ENCODE assay signal across 14 mouse cellular contexts in the genomic region with DNA sequence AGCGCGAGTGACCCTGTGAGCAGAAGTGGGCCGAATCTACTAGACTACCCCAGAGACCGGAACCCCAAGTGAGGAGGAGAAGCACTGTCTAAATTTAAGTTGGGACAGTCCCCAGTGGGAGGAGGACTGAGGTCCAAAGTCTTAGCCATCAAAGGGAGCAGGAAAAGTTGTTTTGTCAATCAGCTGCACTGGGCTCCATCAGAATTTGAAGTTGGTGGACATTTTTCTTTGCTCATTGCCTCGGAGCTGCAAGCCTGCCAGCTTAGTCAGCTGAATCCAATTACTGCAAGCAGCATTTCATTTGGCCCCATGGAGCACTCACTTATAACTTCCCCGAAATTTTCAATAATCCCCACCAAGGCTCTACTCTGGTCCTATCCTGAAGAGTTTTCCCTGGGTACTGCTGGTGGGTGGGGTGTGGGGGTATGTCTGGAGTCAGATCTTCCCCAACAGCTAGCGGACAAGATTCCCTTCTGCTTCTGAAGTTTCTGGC. TPM values are rescaled to one million over a fixed set of nuclear protein-coding genes. Genes with fewer than 3 reads are reported as not detected.
DNase-seq lines count a peak whose midpoint lies in the region; ATAC-seq lines count a peak whose summit lies in the region.
"Had no signal": no experiment of that assay in that cellular context is flagged by ENCODE, and none has a peak within 500 bp of the region (broad histone marks: within the 10 kb centered on the region; RNA-seq: fewer than 3 reads in every experiment).

No protein-coding gene starts in this region.

- no peak overlapping the region for H3K9ac ChIP-seq in forebrain, embryonic 11.5 days (ENCODE audit: low read length)
- no peak overlapping the region for H3K9ac ChIP-seq in forebrain, embryonic 16.5 days (replicated peaks; ENCODE audit: low read depth, low read length)

- H3K4me3 ChIP-seq in forebrain, embryonic 11.5 days (ENCODE audit: low read depth, low read length), result no peak overlapping the region
- H3K4me3 ChIP-seq in forebrain, embryonic 16.5 days (replicated peaks; ENCODE audit: low read length), result no peak overlapping the region

- peaks cover 5% of the 10 kb centered on the region; the same call in 1 of the 2 replicates for H3K4me1 ChIP-seq in forebrain, embryonic 11.5 days (replicated peaks; ENCODE audit: control insufficient read depth, insufficient read depth, low read length)
- peaks cover 4% of the 10 kb centered on the region; the same call in 1 of the 2 replicates for H3K4me1 ChIP-seq in forebrain, embryonic 16.5 days (replicated peaks; ENCODE audit: control insufficient read depth, insufficient read depth, low read length)

- no peaks in the 10 kb centered on the region for H3K9me3 ChIP-seq in forebrain, embryonic 11.5 days (ENCODE audit: control insufficient read depth, low read length)
- no peaks in the 10 kb centered on the region for H3K9me3 ChIP-seq in forebrain, embryonic 16.5 days (ENCODE audit: control insufficient read depth, low read length)
- H3K9me3 ChIP-seq: G1E had no signal

- H3K27ac ChIP-seq in forebrain, embryonic 11.5 days (ENCODE audit: low read depth, low read length), result no peak overlapping the region
- no peak overlapping the region for H3K27ac ChIP-seq in forebrain, embryonic 16.5 days (ENCODE audit: low read length)

- no peaks in the 10 kb centered on the region for H3K36me3 ChIP-seq in forebrain, embryonic 11.5 days (ENCODE audit: control insufficient read depth, insufficient read depth, low read length)
- no peaks in the 10 kb centered on the region for H3K36me3 ChIP-seq in forebrain, embryonic 16.5 days (ENCODE audit: control insufficient read depth, insufficient read depth)
- H3K36me3 ChIP-seq: G1E had no signal

- 3% methylated on average over 7 of the region's 7 CpGs for WGBS in forebrain, embryonic 11.5 days
- WGBS in forebrain, embryonic 16.5 days, result 2% methylated on average over 7 of the region's 7 CpGs

- no peak overlapping the region for H3K4me2 ChIP-seq in forebrain, embryonic 11.5 days (ENCODE audit: low read depth, low read length, severe bottlenecking)
- no peak overlapping the region for H3K4me2 ChIP-seq in forebrain, embryonic 16.5 days (ENCODE audit: low read length)

- H3K27me3 ChIP-seq in forebrain, embryonic 11.5 days (ENCODE audit: control insufficient read depth, insufficient read depth, low read length), result peaks cover 98% of the 10 kb centered on the region
- peaks cover 81% of the 10 kb centered on the region for H3K27me3 ChIP-seq in forebrain, embryonic 16.5 days (replicated peaks; ENCODE audit: control insufficient read depth, insufficient read depth, low read length)

- no peak for ATAC-seq in forebrain, embryonic 11.5 days (replicated peaks; ENCODE audit: low FRiP score)
- no peak for ATAC-seq in forebrain, embryonic 16.5 days
- ATAC-seq: forebrain, embryonic 14.5 days had no signal

- peak; percentile 52 for DNase-seq in forebrain, embryonic 11.5 days (ENCODE audit: low spot score)
- peak; percentile 4 for DNase-seq in right cerebral cortex, postnatal 25 days
- DNase-seq in right cerebral cortex, postnatal 10 days (ENCODE audit: low spot score in 2 of 2), result no peak
- DNase-seq in kidney, postnatal 14 days, result peak; percentile 40
- no peak for DNase-seq in cerebellum, adult 8-10 months
- no peak for DNase-seq in cerebellum, postnatal 10 days
- no peak for DNase-seq in frontal cortex, postnatal 10 days (ENCODE audit: low spot score in 2 of 2)
- DNase-seq: heart, postnatal 36 days; liver; lung, postnatal 10 days; right cerebral cortex, adult 18-20 months had no signal

RNA-seq across cellular contexts. Expression of gene Gm28230, which starts 11.1 kb away (rescaled TPM):
- polyA plus RNA-seq in forebrain, embryonic 11.5 days (2014; fragmentation: Nextera tagmentation; extraction: Ambion mirVana), result not detected in 2 replicates
- not detected in 2 replicates for polyA plus RNA-seq in forebrain, embryonic 16.5 days (2015; fragmentation: Nextera tagmentation; extraction: Ambion mirVana)
- polyA plus RNA-seq: forebrain, embryonic 14.5 days had no signal

RNA-seq across cellular contexts. Expression of gene Hoxd1, which starts 25.2 kb away (rescaled TPM):
- not detected in 2 replicates for polyA plus RNA-seq in forebrain, embryonic 11.5 days (2014; fragmentation: Nextera tagmentation; extraction: Ambion mirVana)
- not detected in 2 replicates for polyA plus RNA-seq in forebrain, embryonic 16.5 days (2015; fragmentation: Nextera tagmentation; extraction: Ambion mirVana)
- polyA plus RNA-seq: forebrain, embryonic 14.5 days; G1E had no signal

RNA-seq across cellular contexts. Expression of gene Hoxd4, which starts 25.9 kb away (rescaled TPM):
- not detected in 2 replicates for polyA plus RNA-seq in forebrain, embryonic 11.5 days (2014; fragmentation: Nextera tagmentation; extraction: Ambion mirVana)
- not detected in 2 replicates for polyA plus RNA-seq in forebrain, embryonic 16.5 days (2015; fragmentation: Nextera tagmentation; extraction: Ambion mirVana)
- polyA plus RNA-seq: forebrain, embryonic 14.5 days had no signal

RNA-seq across cellular contexts. Expression of gene Hoxd3, which starts 25.9 kb away (rescaled TPM):
- polyA plus RNA-seq in forebrain, embryonic 11.5 days (2014; fragmentation: Nextera tagmentation; extraction: Ambion mirVana), result 0.08 and 0.19 TPM in 2 replicates
- polyA plus RNA-seq in forebrain, embryonic 16.5 days (2015; fragmentation: Nextera tagmentation; extraction: Ambion mirVana), result not detected in 2 replicates
- polyA plus RNA-seq: forebrain, embryonic 14.5 days had no signal

RNA-seq across cellular contexts. Expression of gene Hoxd8, which starts 33.2 kb away (rescaled TPM):
- not detected in 2 replicates for polyA plus RNA-seq in forebrain, embryonic 11.5 days (2014; fragmentation: Nextera tagmentation; extraction: Ambion mirVana)
- polyA plus RNA-seq in forebrain, embryonic 16.5 days (2015; fragmentation: Nextera tagmentation; extraction: Ambion mirVana), result not detected in 2 replicates
- polyA plus RNA-seq: G1E had no signal

Comparison
In these comparisons a context has a peak if more than half of its experiments do, and no peak if none do; other contexts are left out.
1. DNase-seq: peak in forebrain, embryonic 11.5 days (single experiment), right cerebral cortex, postnatal 25 days (single experiment) and kidney, postnatal 14 days (single experiment); none in right cerebral cortex, postnatal 10 days (0 of 2), cerebellum, adult 8-10 months (single experiment), cerebellum, postnatal 10 days (0 of 2) and frontal cortex, postnatal 10 days (0 of 2).